Mouse (Mus musculus) kidney, postnatal 25 days (tissue): ENCODE measurements around the gene Med10.

Experiments used
- DNase-seq, 2 experiments: peaks; one replicate each; pipeline ENCODE4 v3.0.0; 2021; ENCODE audit warnings: mixed read lengths in 2 of 2

Med10 gene

GRCm38 (mm10) chr13:69802095-69802494 lies at the start of gene Med10:
Gene Med10, plus strand, starts transcription at chr13:69802395.
- DNase-seq: no peak

GRCm38 (mm10) chr13:69752875-69753274 lies 49.3 kb upstream of the Med10 start:
- no peak for DNase-seq

- DNase-seq: no peak
These were observed 43.2 kb upstream of the Med10 start for GRCm38 (mm10) chr13:69758979-69759378.

DNA sequence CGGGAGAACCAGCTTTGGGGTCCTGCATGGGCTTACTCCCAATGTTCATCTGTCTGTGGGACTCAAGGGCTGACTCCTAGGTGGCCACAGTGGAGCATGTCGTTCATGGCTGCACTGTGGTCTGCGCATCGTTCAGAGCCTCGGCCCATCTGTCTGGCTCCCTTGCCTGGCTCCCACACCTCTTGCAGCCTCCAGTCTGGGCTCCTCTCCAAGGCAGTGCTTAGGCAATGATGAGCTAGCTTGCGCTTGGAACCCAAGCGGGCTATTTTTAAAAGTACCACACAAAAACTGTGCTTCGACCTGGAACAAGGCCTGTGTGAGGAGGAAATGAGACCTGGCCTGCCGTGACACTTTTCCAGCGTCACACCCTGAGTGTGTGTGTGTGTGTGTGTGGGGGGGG lies 40.8 kb upstream of the Med10 start:
- DNase-seq: no peak

DNA sequence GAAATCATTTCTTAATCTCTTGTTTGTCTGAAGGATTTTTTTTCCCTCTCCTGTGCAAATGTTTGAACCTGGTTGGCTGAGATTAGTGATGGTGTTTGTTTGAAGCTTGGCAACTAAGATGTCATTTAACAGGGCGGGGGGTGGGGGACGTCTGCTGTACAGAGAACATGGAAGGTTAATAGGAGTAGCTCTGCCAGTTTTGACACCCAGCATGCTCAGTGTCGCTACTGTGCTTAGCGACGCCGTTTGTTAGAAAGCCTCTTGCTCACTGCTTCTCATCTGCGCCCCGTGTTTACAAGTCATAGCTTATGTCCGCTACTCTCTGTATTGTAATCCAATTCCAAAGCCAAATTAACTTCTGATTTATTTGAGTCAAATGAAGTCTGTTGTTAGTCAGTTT lies 37.5 kb upstream of the Med10 start:
- DNase-seq: no peak

DNA sequence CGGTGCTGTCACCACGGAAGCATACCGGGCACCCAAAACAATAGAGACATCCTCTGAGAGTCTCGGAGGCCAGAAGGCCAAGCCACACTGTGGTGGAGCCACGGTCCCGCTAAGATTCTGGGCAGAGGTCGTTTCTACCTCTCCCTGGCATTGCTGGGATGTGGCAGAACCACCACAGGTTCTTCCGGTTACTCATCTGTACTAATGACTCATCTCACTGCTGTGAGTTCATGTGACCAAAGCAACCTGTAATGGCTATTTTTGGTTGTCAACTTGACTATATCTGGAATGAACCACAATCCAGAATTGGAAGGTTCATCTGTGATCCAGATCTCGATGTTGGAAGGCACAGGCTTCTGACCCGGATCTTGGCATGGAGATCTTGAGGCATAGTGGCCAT lies 34.0 kb upstream of the Med10 start:
- no peak for DNase-seq

DNA sequence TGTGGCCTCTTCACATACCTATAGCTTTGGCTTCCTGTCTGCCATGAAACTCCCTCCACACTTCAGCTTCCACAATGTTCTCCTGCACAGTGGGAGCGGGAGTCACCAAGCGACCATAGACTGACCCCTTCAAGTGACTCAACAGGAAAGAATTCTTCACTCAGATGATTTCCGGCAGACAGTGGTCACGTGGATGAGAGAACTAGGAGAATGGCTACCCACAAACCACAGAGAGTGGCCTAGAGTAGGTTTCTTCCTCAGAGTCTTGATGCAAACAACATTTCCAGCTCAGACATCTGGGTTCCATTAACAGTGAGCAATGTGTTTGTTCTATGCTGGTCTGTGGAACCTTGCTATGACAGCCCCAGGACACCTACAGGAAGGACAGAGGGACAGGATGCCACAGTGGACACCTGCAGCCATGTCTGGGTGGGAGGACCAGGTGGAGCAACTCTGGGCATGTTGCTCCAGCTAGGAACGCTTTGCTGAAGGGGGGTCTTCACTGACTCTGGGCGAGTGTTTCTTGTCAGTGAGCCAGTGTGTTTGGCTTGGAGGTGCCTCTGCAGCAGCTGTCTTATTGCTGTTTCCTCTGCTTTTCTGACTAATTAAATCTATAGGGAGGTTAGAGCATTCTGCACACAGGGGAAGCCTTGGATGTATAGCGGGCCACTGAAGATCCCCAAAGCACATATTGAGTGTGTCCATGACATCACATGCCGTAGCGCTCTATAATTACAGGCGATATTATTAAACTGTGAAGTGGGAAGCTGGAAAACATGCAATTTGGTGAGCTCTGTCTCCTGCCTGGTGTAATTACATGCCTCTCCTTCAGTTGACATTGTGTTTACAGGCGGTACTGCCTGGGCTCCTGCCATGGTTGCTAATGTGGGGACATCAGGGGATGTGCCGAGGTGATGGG lies 31.4 kb upstream of the Med10 start:
- DNase-seq: no peak

DNA sequence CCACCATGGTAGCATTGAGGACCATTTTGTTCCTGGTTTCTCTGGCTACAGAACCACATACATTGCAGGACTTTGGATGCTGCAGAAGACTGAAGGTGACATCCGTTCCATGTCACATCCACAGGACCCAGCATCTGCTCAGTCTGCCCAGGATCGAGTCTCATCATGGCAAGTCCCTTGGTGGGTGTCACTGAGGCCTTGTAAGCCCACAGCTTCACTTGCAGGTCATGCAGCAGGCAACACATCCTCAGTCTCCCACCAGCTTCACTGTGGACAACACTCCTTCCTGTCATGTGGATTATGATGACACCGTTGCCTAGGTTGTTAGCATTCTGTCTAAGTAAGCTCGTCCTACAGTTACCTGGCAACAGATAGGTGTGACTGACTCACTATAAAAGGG lies 29.8 kb upstream of the Med10 start:
- DNase-seq: no peak

DNA sequence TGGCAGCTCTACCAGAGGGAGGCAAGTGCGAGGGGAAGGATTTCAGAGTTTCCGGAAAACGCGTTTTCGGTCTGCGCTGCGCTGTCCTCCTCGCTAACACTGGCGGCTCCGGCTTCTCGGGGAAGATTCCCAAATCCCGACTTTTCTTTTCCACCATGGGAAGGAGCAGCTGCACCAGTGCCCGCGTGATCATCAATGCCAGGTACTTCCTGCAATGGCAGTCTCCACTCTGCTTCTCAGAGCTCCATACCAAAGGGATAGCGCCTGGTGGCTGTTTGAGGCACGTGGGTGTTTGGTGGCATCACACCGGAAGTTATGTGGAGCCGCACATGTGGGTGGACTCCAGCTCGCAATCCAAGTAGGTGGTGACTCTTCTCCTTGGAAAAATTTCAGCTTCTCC lies 24.0 kb upstream of the Med10 start:
- no peak for DNase-seq

- no peak for DNase-seq
These were observed 13.5 kb upstream of the Med10 start for GRCm38 (mm10) chr13:69788704-69789103.

- no peak for DNase-seq
These were observed 10.4 kb upstream of the Med10 start for GRCm38 (mm10) chr13:69791814-69792213.

- DNase-seq: no peak
These were observed 9.6 kb upstream of the Med10 start for GRCm38 (mm10) chr13:69792541-69793009.

- peak in 1 of 2 experiments; percentile 5 for DNase-seq
These were observed 7.4 kb upstream of the Med10 start for GRCm38 (mm10) chr13:69794808-69795207.

DNA sequence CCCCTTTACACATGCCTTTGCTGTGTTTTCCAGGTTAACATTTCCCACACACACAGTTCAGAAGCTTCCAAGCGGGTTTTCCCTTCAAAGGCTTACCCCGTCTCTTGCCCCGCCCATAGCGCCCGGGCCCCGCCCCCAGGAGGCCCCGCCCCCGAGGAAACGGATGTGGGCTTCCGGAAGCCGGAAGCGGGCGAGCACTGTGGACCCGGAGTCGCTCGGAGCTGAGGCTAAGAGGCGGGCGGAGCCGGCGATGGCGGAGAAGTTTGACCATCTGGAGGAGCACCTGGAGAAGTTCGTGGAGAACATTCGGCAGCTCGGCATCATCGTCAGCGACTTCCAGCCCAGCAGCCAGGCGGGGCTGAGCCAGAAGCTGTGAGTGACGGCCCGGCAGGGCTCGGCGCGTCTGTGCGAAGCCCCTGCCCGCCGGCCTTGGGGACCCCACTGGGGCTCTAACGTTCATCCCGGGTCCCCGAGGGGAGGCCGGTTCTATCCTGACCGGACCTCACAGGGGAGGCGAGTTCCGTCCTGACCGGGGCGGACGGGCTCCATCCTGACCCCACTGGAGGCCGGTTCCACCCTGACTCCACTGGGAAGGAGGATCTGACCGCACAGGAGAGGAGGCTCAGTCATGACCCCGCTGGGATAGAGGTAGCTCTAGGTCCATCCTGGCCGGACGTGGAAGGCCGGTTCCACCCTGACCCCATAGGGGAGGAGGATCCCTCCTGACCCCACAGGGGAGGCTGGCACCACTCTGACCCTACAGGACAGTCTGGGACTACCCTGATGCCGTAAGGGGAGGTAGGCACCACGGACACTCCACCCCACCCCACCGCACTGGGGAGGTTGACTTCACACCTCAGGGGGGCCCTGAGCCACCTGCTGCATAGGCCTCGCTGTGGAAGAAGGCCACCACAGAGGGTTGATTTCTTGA lies 7.8 kb downstream of the Med10 start:
- DNase-seq: peak; percentile 92 to 93

- DNase-seq: no peak
These were observed 8.9 kb downstream of the Med10 start for GRCm38 (mm10) chr13:69810936-69811680.

- no peak for DNase-seq
These were observed 11.7 kb downstream of the Med10 start for GRCm38 (mm10) chr13:69813870-69814269.

DNA sequence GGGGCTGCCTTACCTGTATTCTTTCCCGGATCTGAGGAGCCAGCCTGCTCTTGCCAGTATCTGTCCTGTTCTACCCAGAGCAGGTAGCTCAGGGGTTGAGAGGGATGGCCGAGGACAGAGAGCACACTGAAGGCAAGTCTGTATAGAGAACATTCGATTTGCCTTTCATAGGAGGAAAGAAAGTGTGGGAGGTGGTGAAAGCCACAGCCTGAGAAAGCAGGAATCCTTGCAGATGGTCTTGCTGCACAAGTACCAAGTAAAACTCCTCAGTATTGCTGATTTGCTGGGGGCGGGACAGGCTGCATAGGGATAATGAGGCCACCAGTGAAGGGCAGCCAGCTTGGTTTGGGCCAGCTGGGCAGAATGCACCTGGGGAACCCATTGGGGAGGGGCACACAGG lies 16.1 kb downstream of the Med10 start:
- DNase-seq: no peak

DNA sequence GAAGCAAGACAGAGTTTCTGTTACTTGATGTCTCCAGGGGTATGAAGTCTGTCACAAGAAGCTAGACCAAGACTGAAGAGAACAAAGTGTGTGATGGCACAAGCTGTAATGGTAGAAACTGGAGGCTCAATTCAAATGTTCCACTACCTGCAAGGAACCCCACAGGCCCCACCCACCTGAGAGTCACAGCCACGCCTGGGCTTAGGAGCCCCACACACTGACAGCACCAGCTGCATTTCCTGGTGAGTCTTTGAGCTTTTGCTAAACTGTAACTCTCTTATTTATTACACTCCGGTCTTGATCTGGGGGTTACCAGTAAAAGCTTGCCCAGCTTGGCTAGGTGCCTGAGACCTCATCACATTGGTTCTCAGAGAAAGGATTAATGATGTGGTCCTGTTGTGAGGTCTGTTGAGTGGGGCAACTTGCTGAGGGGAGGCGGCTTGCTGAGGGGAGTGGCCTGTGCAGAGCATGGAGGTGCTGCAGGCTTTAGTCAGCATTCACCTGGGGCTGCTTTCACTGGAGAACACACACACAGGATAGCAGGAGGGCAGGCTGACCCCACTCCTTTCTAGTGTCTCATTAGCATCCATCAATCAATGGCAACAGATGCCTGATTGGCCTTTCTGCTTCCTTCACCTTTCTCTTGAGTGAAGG lies 19.1 kb downstream of the Med10 start:
- DNase-seq: no peak

GRCm38 (mm10) chr13:69823920-69824637 lies 21.9 kb downstream of the Med10 start:
- DNase-seq: no peak

- no peak for DNase-seq
These were observed 23.4 kb downstream of the Med10 start for GRCm38 (mm10) chr13:69825396-69826095.

- DNase-seq: no peak
These were observed 28.4 kb downstream of the Med10 start for GRCm38 (mm10) chr13:69830606-69831005.
